Mouse (Mus musculus) liver, embryonic 16.5 days (tissue): ENCODE measurements around the gene Plet1. TPM values are rescaled to one million over a fixed set of nuclear protein-coding genes. Genes with fewer than 3 reads are reported as not detected.

Experiments used
- ATAC-seq: fragments of 200-750 bp; cut with Nextera tagmentation; 2 replicates; pipeline ENCODE4 v1.8.0; 2017; ENCODE audit warnings: low read depth, mild to moderate bottlenecking, moderate number of reproducible peaks, moderate library complexity
- H3K27ac ChIP-seq: fragments of 300-500 bp; sonication (generic); 2 replicates; pipeline ENCODE4 v1.5.1; 2014; ENCODE audit warnings: mild to moderate bottlenecking, low read length
- H3K27me3 ChIP-seq: fragments of 300-500 bp; sonication (generic); 2 replicates; pipeline ENCODE4 v1.6.1; 2014; ENCODE audit warnings: low read depth, low read length, mixed read lengths; ENCODE audit not compliant: control insufficient read depth, insufficient read depth
- H3K36me3 ChIP-seq: fragments of 300-500 bp; sonication (generic); 2 replicates; pipeline ENCODE4 v1.6.1; 2014; ENCODE audit warnings: mild to moderate bottlenecking; ENCODE audit not compliant: control insufficient read depth, insufficient read depth
- H3K4me1 ChIP-seq: fragments of 300-500 bp; sonication (generic); 2 replicates; pipeline ENCODE4 v1.6.1; 2014; ENCODE audit warnings: low read depth, low read length, mixed read lengths; ENCODE audit not compliant: control insufficient read depth
- H3K4me2 ChIP-seq: fragments of 300-500 bp; sonication (generic); 2 replicates; pipeline ENCODE4 v1.6.1; 2014; ENCODE audit warnings: low read depth, low read length, mixed read lengths
- H3K4me3 ChIP-seq: fragments of 300-500 bp; sonication (generic); 2 replicates; pipeline ENCODE4 v1.5.1; 2014; ENCODE audit warnings: low read depth, mild to moderate bottlenecking, low read length
- H3K9ac ChIP-seq: fragments of 300-500 bp; sonication (generic); 2 replicates; pipeline ENCODE4 v1.6.1; 2014; ENCODE audit warnings: low read depth, low read length
- H3K9me3 ChIP-seq: fragments of 300-500 bp; sonication (generic); replicated peaks from 2 replicates; pipeline ENCODE4 v1.6.1; 2016; ENCODE audit warnings: low read length; ENCODE audit not compliant: control insufficient read depth
- WGBS: fragments of 180-500 bp; shearing (Covaris S2); extraction: QIAGEN DNeasy Blood & Tissue Kit; methylation state at CpG from one replicate; pipeline ENCODE4 v1.1.7; 2014; ENCODE audit not compliant: insufficient replicate concordance; 5-methylcytosine and 5-hydroxymethylcytosine counted together
- polyA plus RNA-seq: library from polyadenylated mRNA; unstranded; fragments of >200 nt; fragmentation: Nextera tagmentation; extraction: Ambion mirVana; gene quantifications from 2 replicates; pipeline ENCODE4 v1.2.1, GENCODE M21; 2015

Gene Plet1
- polyA plus RNA-seq, 1 experiment from 2014 or later = 0.51 TPM

GRCm38 (mm10) chr9:50553547-50553946 lies 59.2 kb downstream of the Plet1 start:
- no peak overlapping the region for H3K27ac ChIP-seq
- no peak overlapping the region for H3K9ac ChIP-seq
- H3K36me3 ChIP-seq = no peaks in the 10 kb centered on the region
- H3K4me1 ChIP-seq = no peaks in the 10 kb centered on the region
- H3K9me3 ChIP-seq = no peaks in the 10 kb centered on the region
- H3K4me2 ChIP-seq = no peak overlapping the region
- 19% methylated on average over 2 of the region's 2 CpGs for WGBS
- H3K27me3 ChIP-seq = no peaks in the 10 kb centered on the region
- H3K4me3 ChIP-seq = no peak overlapping the region
- no peak for ATAC-seq

- 25% methylated on average over 12 of the region's 12 CpGs for WGBS
- Histone ChIP-seq H3K4me1 (no peaks in the 10 kb centered on the region), H3K27me3 (no peaks in the 10 kb centered on the region), H3K36me3 (no peaks in the 10 kb centered on the region), H3K9ac (no peak within 1 kb of the TSS), H3K4me3 (peak within 1 kb of the TSS; percentile 11; the same call in 1 of the 2 replicates), H3K27ac (no peak within 1 kb of the TSS), H3K4me2 (peak within 1 kb of the TSS; percentile 37; the same call in 1 of the 2 replicates), H3K9me3 (no peaks in the 10 kb centered on the region)
- peak; percentile 21; the same call in 1 of the 2 replicates for ATAC-seq
These were observed 60.1 kb downstream of the Plet1 start, which contains the start of gene Il18 for GRCm38 (mm10) chr9:50554241-50555093. Gene Il18, plus strand, starts transcription at chr9:50554827.

GRCm38 (mm10) chr9:50555094-50555446 lies 60.7 kb downstream of the Plet1 start, which contains the start of gene Bco2:
Gene Bco2, minus strand, starts transcription at chr9:50555181.
- 46% methylated on average over 2 of the region's 2 CpGs for WGBS

More at GRCm38 (mm10) chr9:50555094-50555446, 60.7 kb downstream of the Plet1 start, which contains the start of gene Bco2:
- peak within 1 kb of the TSS; percentile 37; the same call in 1 of the 2 replicates for H3K4me2 ChIP-seq
- H3K36me3 ChIP-seq = no peaks in the 10 kb centered on the region
- H3K9me3 ChIP-seq = no peaks in the 10 kb centered on the region
- peak within 1 kb of the TSS; percentile 11; the same call in 1 of the 2 replicates for H3K4me3 ChIP-seq
- H3K4me1 ChIP-seq = no peaks in the 10 kb centered on the region
- no peak within 1 kb of the TSS for H3K27ac ChIP-seq
- no peak for ATAC-seq
- no peak within 1 kb of the TSS for H3K9ac ChIP-seq
- no peaks in the 10 kb centered on the region for H3K27me3 ChIP-seq

Other genes with a start within 250 kb of the Plet1 start
- 229 and 259 TPM in 2 replicates for gene Rpl10-ps3, start 149.6 kb upstream of the Plet1 start, polyA plus RNA-seq
- 30.1 and 30.5 TPM in 2 replicates for gene Pts, start 34.2 kb downstream of the Plet1 start, polyA plus RNA-seq
- 12.0 and 13.3 TPM in 2 replicates for gene Il18, start 60.3 kb downstream of the Plet1 start, polyA plus RNA-seq
- 0.50 and 0.87 TPM in 2 replicates for gene Bco2, start 60.7 kb downstream of the Plet1 start, polyA plus RNA-seq
- gene Tex12, start 66.8 kb downstream of the Plet1 start, polyA plus RNA-seq = not detected in 2 replicates
- gene Sdhd, start 109.3 kb downstream of the Plet1 start, polyA plus RNA-seq = 308 and 319 TPM in 2 replicates
- gene Timm8b, start 109.4 kb downstream of the Plet1 start, polyA plus RNA-seq = 141 and 164 TPM in 2 replicates
- 0.55 and 0.90 TPM in 2 replicates for gene Pih1d2, start 122.8 kb downstream of the Plet1 start, polyA plus RNA-seq
- 5.8 and 5.9 TPM in 2 replicates for gene Nkapd1, start 122.9 kb downstream of the Plet1 start, polyA plus RNA-seq
- 21.6 and 22.5 TPM in 2 replicates for gene Dlat, start 165.3 kb downstream of the Plet1 start, polyA plus RNA-seq
- gene Dixdc1, start 245.0 kb downstream of the Plet1 start, polyA plus RNA-seq = 2.2 and 2.7 TPM in 2 replicates